Mouse (Mus musculus) spleen, postnatal 14 days (tissue): ENCODE results near the gene Atp5e.

ENCODE experiments used
- DNase-seq, 2 experiments: peaks; one replicate each; pipeline ENCODE4 v3.0.0; 2021 to 2022; ENCODE audit warnings: low spot score in 2 of 2

The Atp5e gene

DNA sequence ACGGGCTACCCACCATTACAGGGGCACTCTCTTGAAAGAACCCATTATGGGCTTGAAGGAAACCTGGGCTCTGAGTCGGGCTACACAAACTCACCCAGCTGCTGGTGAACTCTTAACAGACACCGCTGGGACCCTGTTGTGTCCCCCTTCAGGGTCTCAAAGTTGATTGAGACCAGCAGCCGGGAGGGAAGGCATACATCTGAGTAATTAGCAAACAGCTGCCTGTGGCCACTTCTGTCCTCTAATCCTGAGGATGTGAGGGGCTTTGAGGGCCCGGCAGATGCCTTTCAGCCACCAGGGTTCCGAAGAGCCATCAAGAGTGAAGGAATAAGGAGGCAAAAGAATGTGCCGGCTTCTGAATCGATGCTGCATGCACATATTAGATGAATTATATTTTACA, 17.0 kb downstream of the Atp5e start:
- DNase-seq, result no peak

DNA sequence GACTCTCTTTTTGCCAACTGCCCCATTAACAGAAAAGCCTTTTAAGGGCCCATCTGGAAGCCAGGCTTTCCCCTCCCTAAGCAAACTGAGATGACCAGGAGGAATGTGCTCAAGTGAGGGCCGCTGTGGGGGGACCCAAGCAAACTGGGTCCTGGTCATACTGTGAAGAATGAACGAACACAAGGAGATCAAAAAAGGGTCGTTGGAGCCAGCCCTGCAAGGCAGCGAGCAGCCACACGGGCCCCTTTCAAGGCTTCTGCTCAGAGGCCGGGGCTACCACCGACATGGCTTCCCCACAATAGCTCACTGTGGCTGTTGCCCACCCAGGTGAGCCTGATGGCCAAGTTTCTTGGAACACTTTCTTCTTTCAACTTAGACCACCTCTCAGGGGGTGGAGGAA, 17.4 kb downstream of the Atp5e start:
- DNase-seq, result no peak

DNA sequence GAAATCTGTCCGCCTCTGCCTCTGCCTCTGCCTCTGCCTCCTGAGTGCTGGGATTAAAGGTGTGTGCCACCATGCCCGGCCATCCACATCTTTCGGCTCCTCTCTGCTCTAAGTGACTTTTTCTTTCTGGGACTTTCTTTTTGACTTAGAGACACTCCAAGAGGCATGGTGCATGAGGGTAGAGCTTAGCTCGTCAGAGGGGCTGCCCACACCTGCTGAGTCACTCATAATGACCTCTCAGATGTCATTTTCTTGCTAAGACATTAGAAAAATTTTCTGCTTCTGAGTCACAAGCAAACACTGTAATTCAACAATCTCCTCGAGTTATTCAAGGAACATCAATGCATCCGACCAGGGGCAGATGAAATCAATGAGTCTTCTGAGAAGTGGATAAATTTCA, 18.9 kb downstream of the Atp5e start:
- DNase-seq, result no peak

DNA sequence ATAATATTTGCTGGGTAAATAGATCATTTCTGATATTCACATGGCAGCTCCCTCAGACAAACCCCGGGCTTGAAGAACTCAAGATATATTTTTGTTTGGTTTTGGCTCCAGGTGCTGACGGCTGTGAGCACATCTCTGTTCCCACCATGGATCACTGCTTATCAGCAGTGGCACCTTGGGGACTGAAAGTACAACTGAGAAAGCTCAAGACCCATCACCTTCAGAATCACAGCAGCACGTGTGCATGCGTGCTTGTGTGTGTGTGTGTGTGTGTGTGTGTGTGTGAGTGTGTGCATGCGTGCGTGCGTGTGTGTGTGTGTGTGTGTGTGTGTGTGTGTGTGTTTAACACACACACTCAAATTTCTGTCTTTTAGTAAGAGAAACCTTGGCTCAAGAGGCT, 19.5 kb downstream of the Atp5e start:
- no peak for DNase-seq

DNA sequence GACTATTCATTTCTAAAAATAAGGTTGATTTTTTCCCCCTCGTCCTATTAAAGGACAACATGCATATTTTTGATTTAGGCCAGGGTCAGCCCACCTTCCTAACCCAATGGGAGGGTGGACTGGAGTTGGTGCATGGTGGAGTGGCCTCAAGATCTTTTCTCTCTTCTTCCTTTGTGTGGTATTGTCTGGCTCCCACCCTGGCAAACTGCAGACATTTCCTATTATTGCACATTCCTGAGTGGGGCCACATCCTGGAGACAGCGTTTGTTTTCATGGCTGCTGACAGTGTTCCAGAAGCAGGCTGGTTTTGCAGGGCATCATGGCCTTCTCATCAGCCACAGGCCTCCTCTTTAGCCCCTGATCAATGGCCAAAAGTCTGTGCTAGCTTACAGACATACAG, 20.9 kb downstream of the Atp5e start:
- no peak for DNase-seq

- DNase-seq, result no peak
Measured at GRCm38 (mm10) chr2:174442460-174442859, 21.4 kb downstream of the Atp5e start.

DNA sequence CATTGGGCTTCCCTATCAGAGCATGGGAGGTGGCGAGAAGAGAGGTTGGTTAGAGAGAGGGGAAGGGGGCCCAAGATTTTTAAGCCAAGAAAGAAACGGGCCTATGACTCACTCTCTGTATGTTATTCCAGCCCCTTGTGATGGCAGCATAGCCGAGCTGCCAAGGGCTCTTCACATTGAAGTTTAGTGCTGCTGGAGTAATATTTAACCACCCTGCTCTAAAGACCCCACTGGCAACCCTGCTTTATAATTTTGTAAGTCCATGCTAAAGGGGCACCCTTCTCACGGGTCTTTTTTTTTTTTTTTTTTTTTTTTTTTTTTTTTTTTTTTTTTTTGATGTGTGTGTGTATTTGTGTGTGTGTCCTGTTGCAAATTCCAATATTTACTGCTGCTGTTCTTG, 22.0 kb downstream of the Atp5e start:
- no peak for DNase-seq

DNA sequence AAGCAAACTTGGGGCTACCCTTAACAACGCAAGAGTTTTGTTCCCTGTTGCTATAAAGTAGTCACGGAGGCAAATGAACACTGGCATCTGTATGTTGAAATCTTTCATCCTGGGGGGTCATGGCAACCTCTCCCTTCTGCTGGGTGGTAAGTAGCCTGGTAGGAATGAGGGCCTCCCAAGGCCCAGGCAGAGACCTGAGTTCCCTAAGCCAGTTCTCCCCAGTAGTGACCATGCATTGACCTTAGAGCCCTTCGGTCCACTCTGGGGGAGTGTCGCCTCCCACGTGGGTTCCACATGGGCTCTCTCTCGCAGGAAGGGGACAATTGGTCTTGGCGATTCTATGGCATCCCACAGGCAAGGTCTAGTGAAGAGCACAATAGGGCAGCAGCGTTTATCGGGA, 23.9 kb downstream of the Atp5e start:
- no peak for DNase-seq

GRCm38 (mm10) chr2:174439450-174439838, 24.5 kb downstream of the Atp5e start:
- no peak for DNase-seq

GRCm38 (mm10) chr2:174438737-174439449, 25.0 kb downstream of the Atp5e start, which contains the start of gene Ctsz:
Gene Ctsz, minus strand, starts transcription at chr2:174439039.
- DNase-seq, result peak; percentile 64 to 69

DNA sequence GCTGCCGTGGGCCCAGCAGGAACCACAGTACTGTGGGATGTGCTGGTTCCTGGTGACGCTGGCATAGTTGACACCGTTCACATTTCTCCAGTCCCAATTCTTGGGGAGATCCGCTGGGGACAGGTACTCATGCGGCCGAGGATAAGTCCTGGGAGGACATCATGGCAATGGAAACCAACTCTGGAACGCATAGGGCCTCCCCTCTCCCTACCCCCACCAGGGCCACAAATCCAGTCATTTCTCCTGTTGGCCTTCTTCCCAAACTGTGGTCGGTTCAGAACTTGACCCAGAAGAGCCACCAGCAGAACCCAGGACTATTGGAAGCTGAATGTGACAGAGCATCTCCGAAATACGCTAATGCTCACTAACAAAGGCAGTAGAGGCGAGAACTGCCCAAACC, 25.7 kb downstream of the Atp5e start:
- DNase-seq, result no peak

GRCm38 (mm10) chr2:174437697-174437982, 26.3 kb downstream of the Atp5e start:
- DNase-seq, result peak in 1 of 2 experiments; percentile 49

- DNase-seq, result no peak
Measured at GRCm38 (mm10) chr2:174436916-174437696, 26.8 kb downstream of the Atp5e start.

- DNase-seq, result peak in 1 of 2 experiments; percentile 46
Measured at GRCm38 (mm10) chr2:174436076-174436701, 27.7 kb downstream of the Atp5e start.

GRCm38 (mm10) chr2:174434943-174435342, 29.0 kb downstream of the Atp5e start:
- no peak for DNase-seq

DNA sequence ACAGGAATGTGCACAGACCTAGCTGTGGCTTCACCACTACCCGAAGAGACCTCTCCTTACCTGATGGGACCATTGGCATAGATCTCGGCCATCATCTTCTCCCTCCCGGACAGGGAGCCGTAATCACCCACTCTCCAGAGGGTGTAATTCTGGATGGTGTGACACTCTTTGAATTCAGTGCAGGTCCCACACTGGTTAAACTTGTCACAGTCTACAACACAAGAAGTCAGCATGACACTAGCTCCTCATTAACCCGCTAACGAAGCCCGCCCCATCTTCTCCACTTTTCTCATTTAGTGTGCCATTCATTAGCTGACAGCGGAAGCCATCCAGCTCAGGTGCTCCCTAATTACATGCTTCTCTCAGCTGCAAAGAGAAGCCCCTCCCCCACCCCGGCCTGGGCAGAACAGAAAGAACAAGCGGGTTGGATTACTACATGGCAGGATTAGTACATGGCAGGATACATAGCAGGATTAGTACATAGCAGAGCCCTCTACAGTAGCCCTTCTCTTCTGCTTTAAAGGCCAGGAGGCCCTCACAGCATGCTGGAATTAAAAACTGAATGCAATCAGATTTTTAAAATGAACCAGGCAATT, 34.8 kb downstream of the Atp5e start:
- DNase-seq, result no peak

DNA sequence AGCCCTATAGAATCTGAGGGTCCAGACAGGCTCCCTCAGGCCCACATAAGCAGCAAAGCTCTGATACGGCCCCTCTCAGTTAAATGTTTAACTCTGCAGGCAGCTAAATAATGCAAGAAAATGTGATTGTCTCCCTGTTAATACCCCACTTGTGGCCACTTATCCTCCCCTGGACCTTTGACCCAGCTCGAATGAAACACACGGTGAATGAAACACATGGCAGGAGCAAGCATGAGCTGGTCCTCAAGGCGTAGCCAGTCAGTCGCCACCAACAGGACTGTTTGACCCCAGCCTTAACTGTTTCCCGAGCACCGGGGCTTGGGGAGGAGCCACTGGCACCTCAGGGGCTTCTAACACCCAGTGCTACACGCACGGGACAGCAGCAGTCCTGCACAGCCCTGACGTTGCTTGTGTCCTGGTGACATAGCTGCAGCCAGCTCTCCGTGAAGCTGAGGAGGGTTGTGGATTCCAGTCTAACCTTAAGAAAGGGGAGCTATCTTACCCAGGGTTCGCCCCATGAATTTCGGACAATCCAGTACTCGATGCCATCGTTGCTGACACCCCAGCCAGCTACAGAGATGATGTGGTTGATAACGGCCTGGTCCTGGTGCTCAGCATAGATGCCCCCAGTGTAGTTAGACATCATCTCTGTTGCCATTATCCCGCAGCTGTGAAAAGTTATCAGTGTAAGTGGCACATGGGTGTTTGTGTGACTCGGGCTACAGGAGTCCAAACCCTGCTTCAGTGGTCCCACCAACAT, 35.6 kb downstream of the Atp5e start:
- no peak for DNase-seq

DNA sequence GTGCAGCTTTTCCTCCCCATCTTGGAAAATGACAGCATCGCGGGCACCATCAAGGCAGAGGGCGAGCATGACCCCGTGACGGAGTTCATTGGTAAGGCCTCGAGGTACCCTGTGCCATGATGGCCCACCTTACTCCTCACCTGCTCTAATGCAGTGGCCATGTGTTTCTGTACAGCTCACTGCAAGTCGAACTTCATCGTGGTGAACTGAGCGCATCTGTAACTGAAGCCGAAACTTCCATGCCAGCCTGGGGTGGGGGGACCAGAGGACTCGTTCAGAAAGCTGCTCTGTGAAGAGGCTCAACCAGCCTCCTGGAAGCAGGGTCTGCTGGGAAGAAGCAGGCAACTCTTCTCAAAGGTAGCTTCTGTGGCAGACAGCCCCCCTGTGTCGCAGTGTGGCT, 37.0 kb downstream of the Atp5e start:
- no peak for DNase-seq

DNA sequence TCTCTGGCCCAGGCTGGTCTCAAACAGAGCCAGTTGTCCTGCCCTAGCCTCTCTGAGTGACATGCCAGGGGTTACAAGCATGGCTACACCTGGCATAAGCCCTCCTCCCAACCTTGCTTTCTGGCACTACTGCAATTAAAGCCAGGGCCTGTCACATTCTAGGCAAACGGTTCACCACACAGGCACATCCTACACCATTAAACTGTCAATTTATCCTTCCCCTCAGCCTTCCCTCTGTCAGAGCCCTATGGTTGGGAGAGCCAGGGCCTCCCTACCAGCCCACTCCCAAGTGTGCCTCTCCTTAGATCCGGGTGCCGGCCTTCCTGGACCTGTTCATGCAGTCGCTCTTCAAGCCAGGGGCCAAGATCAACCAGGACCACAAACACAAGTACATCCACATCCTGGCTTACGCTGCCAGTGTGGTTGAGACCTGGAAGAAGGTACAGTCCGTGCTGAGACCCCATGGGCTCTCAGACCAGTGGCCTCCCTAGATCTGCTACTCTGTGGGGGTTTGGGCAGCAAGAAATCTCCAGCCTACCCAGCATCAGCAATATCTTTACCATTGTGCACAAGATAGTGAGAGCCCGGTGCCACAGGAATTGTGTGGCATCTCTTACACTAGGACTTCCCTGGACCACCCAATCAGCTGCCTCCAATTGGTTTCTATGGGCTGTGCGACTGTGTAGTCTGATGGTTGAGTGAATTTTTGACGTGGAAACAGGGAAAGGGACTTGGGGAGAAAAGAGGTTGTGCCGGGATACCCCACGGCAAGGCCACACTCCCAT, 39.4 kb downstream of the Atp5e start:
- no peak for DNase-seq

DNA sequence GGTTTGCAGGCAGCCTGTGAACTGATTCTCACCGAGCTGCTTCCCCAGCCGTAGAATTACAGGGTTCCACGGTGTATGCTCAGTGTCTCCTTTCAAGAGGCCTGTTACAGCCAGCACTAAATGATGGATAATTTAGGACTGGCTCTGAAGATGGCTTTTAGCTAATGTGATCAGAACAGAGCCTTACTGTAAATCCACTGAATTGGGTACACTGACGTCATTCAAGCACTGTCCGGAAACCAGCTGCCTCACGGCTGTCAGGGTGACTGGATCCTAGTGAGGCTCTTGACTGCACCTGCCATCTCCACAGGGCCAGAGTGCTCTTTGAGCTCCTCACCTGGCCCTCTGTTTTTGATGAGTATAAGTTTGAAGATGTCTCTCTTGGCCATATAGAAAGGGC, 42.8 kb downstream of the Atp5e start:
- DNase-seq, result no peak

GRCm38 (mm10) chr2:174415731-174416310, 48.1 kb downstream of the Atp5e start, which contains the start of gene Nelfcd:
Gene Nelfcd, plus strand, starts transcription at chr2:174415804.
- DNase-seq, result peak; percentile 95 to 97
